21 mouse cellular contexts compared by ENCODE assay signal in genomic region chr14:114837652-114838276, GRCm38 (mm10).
DNase-seq lines count a peak whose midpoint lies in the region; ATAC-seq and TF ChIP-seq lines count a peak whose summit lies in the region.
"Had no signal": no experiment of that assay in that cellular context is flagged by ENCODE, and none has a peak within 500 bp of the region (broad histone marks: within the 10 kb centered on the region; RNA-seq: fewer than 3 reads in every experiment).

No protein-coding gene starts in this region.

- H3K4me2 ChIP-seq in forebrain, embryonic 13.5 days: peak overlapping the region; percentile 27
- no peak overlapping the region for H3K4me2 ChIP-seq in forebrain, embryonic 12.5 days
- H3K4me2 ChIP-seq in hindbrain, embryonic 16.5 days (ENCODE audit: low read length): peak overlapping the region; percentile 42
- H3K4me2 ChIP-seq in midbrain, embryonic 12.5 days (replicated peaks): peak overlapping the region; percentile 18; the same call in 1 of the 2 replicates
- H3K4me2 ChIP-seq: embryonic facial prominence, embryonic 15.5 days; limb, embryonic 15.5 days had no signal

- H3K9me3 ChIP-seq in forebrain, embryonic 13.5 days (replicated peaks): no peaks in the 10 kb centered on the region
- no peaks in the 10 kb centered on the region for H3K9me3 ChIP-seq in forebrain, embryonic 12.5 days
- no peaks in the 10 kb centered on the region for H3K9me3 ChIP-seq in hindbrain, embryonic 16.5 days (ENCODE audit: control insufficient read depth, low read length)
- no peaks in the 10 kb centered on the region for H3K9me3 ChIP-seq in midbrain, embryonic 12.5 days
- H3K9me3 ChIP-seq: embryonic facial prominence, embryonic 15.5 days; limb, embryonic 15.5 days had no signal

- H3K36me3 ChIP-seq in forebrain, embryonic 13.5 days (ENCODE audit: poor library complexity, severe bottlenecking): no peaks in the 10 kb centered on the region
- H3K36me3 ChIP-seq in forebrain, embryonic 12.5 days (replicated peaks): no peaks in the 10 kb centered on the region
- no peaks in the 10 kb centered on the region for H3K36me3 ChIP-seq in hindbrain, embryonic 16.5 days (ENCODE audit: control insufficient read depth, insufficient read depth, low read length)
- H3K36me3 ChIP-seq in midbrain, embryonic 12.5 days: no peaks in the 10 kb centered on the region
- H3K36me3 ChIP-seq: embryonic facial prominence, embryonic 15.5 days; limb, embryonic 15.5 days had no signal

- peaks cover 18% of the 10 kb centered on the region for H3K27me3 ChIP-seq in forebrain, embryonic 13.5 days
- peaks cover 4% of the 10 kb centered on the region; the same call in 1 of the 2 replicates for H3K27me3 ChIP-seq in forebrain, embryonic 12.5 days
- no peaks in the 10 kb centered on the region for H3K27me3 ChIP-seq in hindbrain, embryonic 16.5 days (replicated peaks; ENCODE audit: control insufficient read depth, insufficient read depth, low read length)
- H3K27me3 ChIP-seq in midbrain, embryonic 12.5 days: peaks cover 12% of the 10 kb centered on the region; the same call in 1 of the 2 replicates
- H3K27me3 ChIP-seq: embryonic facial prominence, embryonic 15.5 days; limb, embryonic 15.5 days had no signal

- no peak overlapping the region for H3K4me3 ChIP-seq in forebrain, embryonic 13.5 days
- no peak overlapping the region for H3K4me3 ChIP-seq in forebrain, embryonic 12.5 days (replicated peaks)
- H3K4me3 ChIP-seq in hindbrain, embryonic 16.5 days (ENCODE audit: low read length): no peak overlapping the region
- no peak overlapping the region for H3K4me3 ChIP-seq in midbrain, embryonic 12.5 days
- H3K4me3 ChIP-seq: embryonic facial prominence, embryonic 15.5 days; limb, embryonic 15.5 days; myocyte had no signal

- 20% methylated on average over 16 of the region's 16 CpGs for whole genome bisulfite sequencing in forebrain, embryonic 13.5 days
- WGBS in forebrain, embryonic 12.5 days: 25% methylated on average over 16 of the region's 16 CpGs
- WGBS in hindbrain, embryonic 16.5 days: 24% methylated on average over 16 of the region's 16 CpGs
- 31% methylated on average over 16 of the region's 16 CpGs for WGBS in midbrain, embryonic 12.5 days

- peaks cover 18% of the 10 kb centered on the region for H3K4me1 ChIP-seq in forebrain, embryonic 13.5 days
- H3K4me1 ChIP-seq in forebrain, embryonic 12.5 days: peaks cover 16% of the 10 kb centered on the region
- no peaks in the 10 kb centered on the region for H3K4me1 ChIP-seq in hindbrain, embryonic 16.5 days (ENCODE audit: control insufficient read depth, insufficient read depth, low read depth, low read length)
- H3K4me1 ChIP-seq in midbrain, embryonic 12.5 days: peaks cover 14% of the 10 kb centered on the region

- H3K9ac ChIP-seq in forebrain, embryonic 13.5 days: no peak overlapping the region
- H3K9ac ChIP-seq in forebrain, embryonic 12.5 days: no peak overlapping the region
- H3K9ac ChIP-seq in hindbrain, embryonic 16.5 days (ENCODE audit: low read depth, low read length): no peak overlapping the region
- H3K9ac ChIP-seq in midbrain, embryonic 12.5 days (replicated peaks): no peak overlapping the region
- H3K9ac ChIP-seq: embryonic facial prominence, embryonic 15.5 days; limb, embryonic 15.5 days had no signal

- TF ChIP-seq POLR2A in brain, embryonic 14.5 days (IDR thresholded peaks at IDR 0.05; ENCODE audit: borderline replicate concordance, extremely low read depth, insufficient read depth, insufficient read length, poor library complexity, severe bottlenecking): no peak

- DNase-seq in brain, embryonic 14.5 days (ENCODE audit: low read depth): peak; percentile 50
- DNase-seq in heart, adult 9 months (ENCODE audit: low spot score in 2 of 2): no peak
- no peak for DNase-seq in MN1 (ENCODE audit: low spot score)
- DNase-seq in gastrocnemius, adult 18-20 months (ENCODE audit: low spot score): no peak
- DNase-seq: cerebellum, adult 11 months; cerebellum, postnatal 25 days; gastrocnemius, postnatal 14 days; heart, postnatal 14 days; kidney, adult 18-20 months; kidney, postnatal 36 days; layer of hippocampus, postnatal 36 days; lung, adult 2 months; thymus, adult 2 months had no signal

- no peak overlapping the region for H3K27ac ChIP-seq in forebrain, embryonic 13.5 days
- H3K27ac ChIP-seq in forebrain, embryonic 12.5 days: no peak overlapping the region
- H3K27ac ChIP-seq in hindbrain, embryonic 16.5 days (ENCODE audit: low read depth, low read length): no peak overlapping the region
- H3K27ac ChIP-seq in midbrain, embryonic 12.5 days (replicated peaks): no peak overlapping the region
- H3K27ac ChIP-seq: embryonic facial prominence, embryonic 15.5 days; limb, embryonic 15.5 days; macrophage had no signal

- ATAC-seq in forebrain, embryonic 13.5 days: no peak
- ATAC-seq in forebrain, embryonic 12.5 days (ENCODE audit: low FRiP score): no peak
- peak; percentile 71 for ATAC-seq in hindbrain, embryonic 16.5 days
- ATAC-seq in midbrain, embryonic 12.5 days (ENCODE audit: low FRiP score, low read depth): peak; percentile 50; the same call in 1 of the 2 replicates

- TF ChIP-seq CTCF in brain, embryonic 14.5 days (IDR thresholded peaks at IDR 0.05; ENCODE audit: borderline replicate concordance, extremely low read depth, insufficient read depth, insufficient read length): no peak

Comparison
In these comparisons a context has a peak if more than half of its experiments do, and no peak if none do; other contexts are left out.
1. ATAC-seq: peak in hindbrain, embryonic 16.5 days (single experiment) and midbrain, embryonic 12.5 days (single experiment); none in forebrain, embryonic 13.5 days (single experiment) and forebrain, embryonic 12.5 days (single experiment).